ENCODE assay signal across 12 mouse cellular contexts in genomic region chr3:107792736-107793135, GRCm38 (mm10). TPM values are rescaled to one million over a fixed set of nuclear protein-coding genes. Genes with fewer than 3 reads are reported as not detected.
DNase-seq lines count a peak whose midpoint lies in the region; ATAC-seq and TF ChIP-seq lines count a peak whose summit lies in the region.
"Had no signal": no experiment of that assay in that cellular context is flagged by ENCODE, and none has a peak within 500 bp of the region (broad histone marks: within the 10 kb centered on the region; RNA-seq: fewer than 3 reads in every experiment).

No protein-coding gene starts in this region.

- H3K9ac ChIP-seq in heart, adult 2 months (ENCODE audit: low read depth, low read length): no peak overlapping the region
- H3K9ac ChIP-seq in kidney, embryonic 15.5 days: no peak overlapping the region
- H3K9ac ChIP-seq: liver, embryonic 13.5 days had no signal

- H3K36me3 ChIP-seq in heart, adult 2 months (ENCODE audit: control insufficient read depth, insufficient read depth, low read length): peaks cover 2% of the 10 kb centered on the region; the same call in 1 of the 2 replicates
- no peaks in the 10 kb centered on the region for H3K36me3 ChIP-seq in kidney, embryonic 15.5 days
- H3K36me3 ChIP-seq in embryonic facial prominence, embryonic 10.5 days (replicated peaks): no peaks in the 10 kb centered on the region
- H3K36me3 ChIP-seq in limb, embryonic 10.5 days: no peaks in the 10 kb centered on the region
- H3K36me3 ChIP-seq: liver, embryonic 13.5 days had no signal

- H3K4me2 ChIP-seq in kidney, embryonic 15.5 days: peak overlapping the region; percentile 33; the same call in 1 of the 2 replicates
- H3K4me2 ChIP-seq: liver, embryonic 13.5 days had no signal

- H3K27me3 ChIP-seq in heart, adult 2 months (ENCODE audit: control insufficient read depth, insufficient read depth, low read length): no peaks in the 10 kb centered on the region
- H3K27me3 ChIP-seq in kidney, embryonic 15.5 days: no peaks in the 10 kb centered on the region
- H3K27me3 ChIP-seq in embryonic facial prominence, embryonic 10.5 days (replicated peaks; ENCODE audit: low read depth, poor library complexity, severe bottlenecking): peaks cover 10% of the 10 kb centered on the region; the same call in 1 of the 2 replicates
- H3K27me3 ChIP-seq in limb, embryonic 10.5 days (ENCODE audit: low read depth, poor library complexity, severe bottlenecking): no peaks in the 10 kb centered on the region
- H3K27me3 ChIP-seq: liver, embryonic 13.5 days; Patski had no signal

- no peak for ATAC-seq in kidney, embryonic 15.5 days (replicated peaks; ENCODE audit: low FRiP score)

- WGBS in heart, adult 2 months: 84% methylated on average over 5 of the region's 5 CpGs
- 87% methylated on average over 5 of the region's 5 CpGs for WGBS in kidney, embryonic 15.5 days
- 89% methylated on average over 5 of the region's 5 CpGs for WGBS in embryonic facial prominence, embryonic 10.5 days
- 87% methylated on average over 5 of the region's 5 CpGs for WGBS in limb, embryonic 10.5 days

- H3K4me3 ChIP-seq in heart, adult 2 months: no peak overlapping the region
- H3K4me3 ChIP-seq in kidney, embryonic 15.5 days (replicated peaks): no peak overlapping the region
- no peak overlapping the region for H3K4me3 ChIP-seq in embryonic facial prominence, embryonic 10.5 days
- no peak overlapping the region for H3K4me3 ChIP-seq in limb, embryonic 10.5 days
- H3K4me3 ChIP-seq: liver, embryonic 13.5 days had no signal

- no peak for TF ChIP-seq CTCF in heart, adult 2 months (IDR thresholded peaks at IDR 0.05)

- H3K9me3 ChIP-seq in kidney, embryonic 15.5 days (replicated peaks): no peaks in the 10 kb centered on the region
- H3K9me3 ChIP-seq in embryonic facial prominence, embryonic 10.5 days: no peaks in the 10 kb centered on the region
- no peaks in the 10 kb centered on the region for H3K9me3 ChIP-seq in limb, embryonic 10.5 days (replicated peaks)
- H3K9me3 ChIP-seq: liver, embryonic 13.5 days had no signal

- intact Hi-C loops in heart, adult 2 months (cut with DNase I): loop anchor here (2.0 kb wide), 1 partner anchor 34 kb away; no protein-coding TSS in a partner anchor

- no peaks in the 10 kb centered on the region for H3K79me2 ChIP-seq in heart, adult 2 months (replicated peaks; ENCODE audit: control insufficient read depth, insufficient read depth, low read length)

- no peak for TF ChIP-seq EP300 in heart, adult 2 months (IDR thresholded peaks at IDR 0.05; ENCODE audit: insufficient read depth, low read depth, low read length)

- H3K4me1 ChIP-seq in heart, adult 2 months (ENCODE audit: control insufficient read depth, insufficient read depth, low read length): peaks cover 18% of the 10 kb centered on the region
- H3K4me1 ChIP-seq in kidney, embryonic 15.5 days: peaks cover 26% of the 10 kb centered on the region
- peaks cover 49% of the 10 kb centered on the region for H3K4me1 ChIP-seq in embryonic facial prominence, embryonic 10.5 days
- peaks cover 46% of the 10 kb centered on the region for H3K4me1 ChIP-seq in limb, embryonic 10.5 days

- no peak for TF ChIP-seq POLR2A in heart, adult 2 months (IDR thresholded peaks at IDR 0.05; ENCODE audit: insufficient read depth, low read depth, low read length)

- peak overlapping the region; percentile 86 for H3K27ac ChIP-seq in heart, adult 2 months
- peak overlapping the region; percentile 90 for H3K27ac ChIP-seq in kidney, embryonic 15.5 days
- peak overlapping the region; percentile 82; the same call in 1 of the 2 replicates for H3K27ac ChIP-seq in embryonic facial prominence, embryonic 10.5 days (replicated peaks)
- H3K27ac ChIP-seq in limb, embryonic 10.5 days: peak overlapping the region; percentile 78
- H3K27ac ChIP-seq: liver, embryonic 13.5 days had no signal

- no peak for DNase-seq in heart, adult 2 months
- no peak for DNase-seq in heart, postnatal 4 days
- no peak for DNase-seq in kidney, adult 9 months
- DNase-seq in embryonic facial prominence, embryonic 10.5 days (ENCODE audit: low spot score): no peak
- DNase-seq in limb, embryonic 10.5 days (ENCODE audit: low spot score): no peak
- DNase-seq in cerebellum, postnatal 10 days: no peak
- DNase-seq in layer of hippocampus, adult 8-10 months (ENCODE audit: low spot score in 2 of 2): no peak
- DNase-seq: B cell, adult 2 months; cerebellum, adult 18-20 months; liver, embryonic 13.5 days had no signal

RNA-seq across cellular contexts. Expression of gene Csf1, which starts 32.5 kb away (rescaled TPM):
- 10 to 100 TPM; 30.0 to 41.7 TPM for total RNA-seq in heart, adult 2 months (2021)
- polyA plus RNA-seq in heart, adult 2 months (2012; rRNA removed): 32.9 and 44.0 TPM in 2 replicates
- total RNA-seq in heart, postnatal 4 days (2021): 10 to 100 TPM; 14.8 to 15.4 TPM
- 9.3 and 10.3 TPM in 2 replicates for polyA plus RNA-seq in kidney, embryonic 15.5 days (2015; fragmentation: Nextera tagmentation; extraction: Ambion mirVana)
- polyA plus RNA-seq in embryonic facial prominence, embryonic 10.5 days (2016; fragmentation: Nextera tagmentation; extraction: Ambion mirVana): 3.8 and 4.4 TPM in 2 replicates
- polyA plus RNA-seq in limb, embryonic 10.5 days (2016; fragmentation: Nextera tagmentation; extraction: Ambion mirVana): 3.4 and 4.6 TPM in 2 replicates
- 10 to 100 TPM; 24.9 to 58.2 (median 39.9) TPM for total RNA-seq in layer of hippocampus, adult 8-10 months (2022)
